Mouse (Mus musculus): ENCODE measurements around the gene Lrrc7. TPM values are rescaled to one million over a fixed set of nuclear protein-coding genes. Genes with fewer than 3 reads are reported as not detected.

Gene Lrrc7
- total and polyA plus RNA-seq, 3 experiments: 0.07 TPM; not detected in 2

GRCm38 (mm10) chr3:158560891-158561255 is 1.1 kb downstream of the Lrrc7 start:
- TF ChIP-seq ZC3H11A (IDR thresholded peaks at IDR 0.05; ENCODE audit: low read depth, low read length) (no peak), MAZ (IDR thresholded peaks at IDR 0.05; ENCODE audit: low read depth, low read length) (no peak), TCF12 (IDR thresholded peaks at IDR 0.05; ENCODE audit: low read depth, low read length) (no peak), TBP (conservative IDR thresholded peaks at IDR 0.05; ENCODE audit: low read depth, low read length) (no peak), RAD21 (IDR thresholded peaks at IDR 0.05; ENCODE audit: low read depth, low read length) (no peak), ELF1 (IDR thresholded peaks at IDR 0.05; ENCODE audit: low read depth, low read length) (no peak), JUN (IDR thresholded peaks at IDR 0.05; ENCODE audit: insufficient read depth, low read depth, low read length) (no peak), IRF4 (IDR thresholded peaks at IDR 0.05; ENCODE audit: low read depth, low read length) (no peak), JUND (conservative IDR thresholded peaks at IDR 0.05; ENCODE audit: low read depth, low read length) (no peak), NELFE (IDR thresholded peaks at IDR 0.05; ENCODE audit: low read depth, low read length) (no peak), ZKSCAN1 (IDR thresholded peaks at IDR 0.05; ENCODE audit: borderline replicate concordance, low read depth, low read length) (no peak), POLR2AphosphoS2 (IDR thresholded peaks at IDR 0.05; ENCODE audit: low read depth, low read length) (no peak), USF1 (IDR thresholded peaks at IDR 0.05; ENCODE audit: low read depth, low read length) (no peak), KAT2A (IDR thresholded peaks at IDR 0.05; ENCODE audit: insufficient replicate concordance, low read length) (no peak), BHLHE40 (IDR thresholded peaks at IDR 0.05; ENCODE audit: low read depth, low read length) (no peak), POLR2A (IDR thresholded peaks at IDR 0.05; ENCODE audit: low read depth, low read length) (no peak), PAX5 (IDR thresholded peaks at IDR 0.05; ENCODE audit: low read length) (no peak), CHD2 (IDR thresholded peaks at IDR 0.05; ENCODE audit: low read length) (no peak), E2F4 (IDR thresholded peaks at IDR 0.05; ENCODE audit: insufficient replicate concordance, low read depth, low read length) (no peak), MXI1 (IDR thresholded peaks at IDR 0.05; ENCODE audit: low read depth, low read length) (no peak)
- Histone ChIP-seq H3K79me2 (replicated peaks; ENCODE audit: control insufficient read depth, extremely low read depth, insufficient read depth, poor library complexity, severe bottlenecking) (no peaks in the 10 kb centered on the region), H3K9ac (ENCODE audit: insufficient read depth, low read depth) (no peak overlapping the region), H3K4me2 (ENCODE audit: insufficient read depth, low read depth, poor library complexity, severe bottlenecking) (no peak overlapping the region), H3K4me3 (replicated peaks in 1 of 3; ENCODE audit: low read depth in 2 of 3, low read length in 2 of 3, poor library complexity in 1 of 3) (no peak overlapping the region), H3K27me3 (replicated peaks) (no peaks in the 10 kb centered on the region), H3K27ac (ENCODE audit: insufficient read depth, low read depth) (no peak overlapping the region), H3K9me3 (replicated peaks; ENCODE audit: low read length) (peaks cover 14% of the 10 kb centered on the region), H3K4me1 (ENCODE audit: control insufficient read depth in 1 of 2, insufficient read depth in 2 of 2) (no peaks in the 10 kb centered on the region), H3K36me3 (replicated peaks in 1 of 2; ENCODE audit: control insufficient read depth in 1 of 2, insufficient read depth in 1 of 2, low read length in 1 of 2) (no peaks in the 10 kb centered on the region)
- DNase-seq (ENCODE audit: extremely low read depth): no peak
- dilution Hi-C loops (cut with MboI; ENCODE audit: extremely low pct_ligation_motif_present, extremely low pct_unique_long_range_greater_than_20kb, low sequenced_read_pairs): no loop called here
- in situ Hi-C loops (cut with MboI; ENCODE audit: low pct_ligation_motif_present, low pct_unique_long_range_greater_than_20kb, low sequenced_read_pairs): no loop called here

- no peaks in the 10 kb centered on the region for H3K36me3 ChIP-seq (replicated peaks in 1 of 2; ENCODE audit: control insufficient read depth in 1 of 2, insufficient read depth in 1 of 2, low read length in 1 of 2)
- H3K27ac ChIP-seq (ENCODE audit: insufficient read depth, low read depth): no peak overlapping the region
- H3K4me1 ChIP-seq (ENCODE audit: control insufficient read depth in 1 of 2, insufficient read depth in 2 of 2): no peaks in the 10 kb centered on the region
- H3K27me3 ChIP-seq (replicated peaks): no peaks in the 10 kb centered on the region
- H3K4me2 ChIP-seq (ENCODE audit: insufficient read depth, low read depth, poor library complexity, severe bottlenecking): peak overlapping the region; percentile 11; the same call in 1 of the 2 replicates
- dilution Hi-C loops (cut with MboI; ENCODE audit: extremely low pct_ligation_motif_present, extremely low pct_unique_long_range_greater_than_20kb, low sequenced_read_pairs) (no loop called here), in situ Hi-C loops (cut with MboI; ENCODE audit: low pct_ligation_motif_present, low pct_unique_long_range_greater_than_20kb, low sequenced_read_pairs) (no loop called here)
- H3K79me2 ChIP-seq (replicated peaks; ENCODE audit: control insufficient read depth, extremely low read depth, insufficient read depth, poor library complexity, severe bottlenecking): no peaks in the 10 kb centered on the region
- no peak overlapping the region for H3K4me3 ChIP-seq (replicated peaks in 1 of 3; ENCODE audit: low read depth in 2 of 3, low read length in 2 of 3, poor library complexity in 1 of 3)
- no peak overlapping the region for H3K9ac ChIP-seq (ENCODE audit: insufficient read depth, low read depth)
- TF ChIP-seq ZC3H11A (IDR thresholded peaks at IDR 0.05; ENCODE audit: low read depth, low read length) (no peak), KAT2A (IDR thresholded peaks at IDR 0.05; ENCODE audit: insufficient replicate concordance, low read length) (no peak), ZMIZ1 (IDR thresholded peaks at IDR 0.05; ENCODE audit: low read depth, low read length) (no peak), PAX5 (IDR thresholded peaks at IDR 0.05; ENCODE audit: low read length) (no peak), ELF1 (IDR thresholded peaks at IDR 0.05; ENCODE audit: low read depth, low read length) (no peak)
- peaks cover 14% of the 10 kb centered on the region for H3K9me3 ChIP-seq (replicated peaks; ENCODE audit: low read length)
- no peak for DNase-seq (ENCODE audit: extremely low read depth)
These were observed 2.0 kb downstream of the Lrrc7 start for GRCm38 (mm10) chr3:158559691-158560650.

All from CH12.LX (cell line).